In genomic region chr1:96105392-96105791, GRCm38 (mm10) we compare ENCODE assay signal across 16 mouse cellular contexts.
"Had no signal": no experiment of that assay in that cellular context is flagged by ENCODE, and none has a peak within 500 bp of the region (broad histone marks: within the 10 kb centered on the region; RNA-seq: fewer than 3 reads in every experiment).

No protein-coding gene starts in this region.

- H3K4me3 ChIP-seq: neural tube, embryonic 13.5 days; neural tube, embryonic 15.5 days; stomach, embryonic 15.5 days had no signal

- H3K27ac ChIP-seq: neural tube, embryonic 13.5 days; neural tube, embryonic 15.5 days; stomach, embryonic 15.5 days; stomach, postnatal 0 days had no signal

- H3K4me2 ChIP-seq: neural tube, embryonic 13.5 days; neural tube, embryonic 15.5 days; stomach, embryonic 15.5 days had no signal

- H3K27me3 ChIP-seq: neural tube, embryonic 13.5 days; neural tube, embryonic 15.5 days; stomach, embryonic 15.5 days had no signal

- H3K4me1 ChIP-seq: neural tube, embryonic 13.5 days; neural tube, embryonic 15.5 days; stomach, embryonic 15.5 days had no signal

- H3K9me3 ChIP-seq: neural tube, embryonic 13.5 days; neural tube, embryonic 15.5 days; stomach, embryonic 15.5 days had no signal

- DNase-seq: retina, postnatal 1 day; right cerebral cortex, adult 18-20 months; right cerebral cortex, postnatal 14 days; right cerebral cortex, postnatal 25 days; right cerebral cortex, postnatal 4 days; spleen, adult 18-20 months; thymus, adult 18-20 months; thymus, adult 2 months; thymus, postnatal 14 days; thymus, postnatal 25 days; thymus, postnatal 36 days; thymus, postnatal 4 days had no signal

- H3K36me3 ChIP-seq: neural tube, embryonic 13.5 days; neural tube, embryonic 15.5 days; stomach, embryonic 15.5 days had no signal

- H3K9ac ChIP-seq: neural tube, embryonic 13.5 days; neural tube, embryonic 15.5 days; stomach, embryonic 15.5 days had no signal
